Mouse (Mus musculus) thymus, postnatal 25 days (tissue): ENCODE measurements around the gene Arhgef17.

ENCODE experiments used
- DNase-seq: peaks from one replicate; pipeline ENCODE4 v3.0.0; 2022

Arhgef17 gene

DNA sequence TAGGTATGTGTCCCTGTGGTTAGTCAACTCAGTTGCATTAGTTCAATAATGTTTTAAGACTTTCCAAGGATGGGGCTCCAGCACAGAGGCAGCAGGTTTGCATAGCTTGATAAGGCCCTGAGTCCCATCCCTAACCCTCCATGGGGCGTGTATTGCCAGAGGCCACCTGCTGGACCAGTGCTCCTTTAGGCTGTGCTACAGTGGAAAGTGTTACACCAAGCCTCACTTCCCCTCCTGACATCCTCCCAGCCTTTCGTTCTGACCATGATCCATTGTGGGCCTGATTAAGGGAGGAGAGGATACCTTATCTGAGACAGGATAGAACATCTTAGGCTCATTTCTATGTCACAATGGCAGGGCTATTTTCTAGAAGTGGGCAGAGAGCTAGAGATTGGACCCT, 88.0 kb downstream of the Arhgef17 start:
- no peak for DNase-seq

- DNase-seq, result no peak
Measured at GRCm38 (mm10) chr7:100842175-100842574, 89.7 kb downstream of the Arhgef17 start.

- DNase-seq, result no peak
Measured at GRCm38 (mm10) chr7:100841608-100842007, 90.3 kb downstream of the Arhgef17 start.

GRCm38 (mm10) chr7:100840906-100841305, 91.0 kb downstream of the Arhgef17 start:
- no peak for DNase-seq

DNA sequence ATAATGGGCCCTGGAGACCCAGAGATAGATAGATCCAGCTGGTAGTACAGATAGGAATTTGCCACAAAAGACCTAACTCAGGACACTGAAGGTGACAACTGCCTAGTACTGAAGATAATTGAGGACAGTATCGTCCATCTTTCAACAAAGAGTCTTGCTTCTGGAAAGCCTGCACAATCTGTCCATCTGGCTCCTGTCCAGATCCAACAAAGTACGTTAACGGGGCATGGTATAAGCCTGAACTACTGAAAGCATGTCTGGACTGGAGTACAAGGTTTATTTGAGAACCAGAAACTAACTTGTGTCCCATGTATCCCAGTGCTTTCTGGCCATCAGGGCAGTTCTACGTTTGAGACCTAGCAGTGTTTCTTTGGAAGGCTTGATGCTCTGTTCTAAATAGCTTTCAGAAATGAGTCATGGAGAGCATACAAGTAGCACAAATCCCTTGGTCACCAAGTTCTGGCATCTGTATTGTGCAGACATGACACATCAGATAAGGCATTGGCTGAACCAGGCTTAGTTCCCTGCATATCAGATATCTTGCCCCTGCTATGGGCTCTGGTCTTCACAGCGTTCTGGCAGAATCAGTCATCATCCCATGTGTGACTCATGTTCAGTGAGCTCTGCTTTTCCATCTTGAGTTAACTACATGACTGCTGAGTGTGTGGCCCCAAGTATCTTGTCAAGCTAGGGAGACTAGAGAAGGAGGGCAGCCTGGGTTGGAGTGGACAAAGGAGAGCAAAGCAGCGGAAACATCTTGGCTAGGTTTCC, 92.1 kb downstream of the Arhgef17 start:
- no peak for DNase-seq

DNA sequence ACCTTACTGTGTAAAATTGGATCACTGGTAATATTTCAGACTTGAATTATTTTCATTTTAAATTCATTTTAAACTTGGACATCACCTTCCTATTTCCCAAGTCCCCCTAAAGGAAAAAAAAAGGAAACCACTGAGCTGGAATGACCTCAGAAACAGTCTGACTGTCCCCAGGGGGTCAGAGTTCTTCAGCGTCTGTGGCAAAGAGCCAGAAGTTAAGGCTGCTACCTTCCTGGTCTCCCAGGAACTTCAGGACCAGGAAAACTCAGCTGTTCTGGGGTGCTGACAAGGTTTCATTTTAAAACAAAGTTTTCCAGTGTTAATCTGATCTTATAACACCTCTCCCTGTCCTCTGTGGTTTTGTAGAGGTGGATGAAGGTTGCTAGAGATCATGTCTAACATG, 94.2 kb downstream of the Arhgef17 start:
- DNase-seq, result no peak

- no peak for DNase-seq
Measured at GRCm38 (mm10) chr7:100836657-100837056, 95.2 kb downstream of the Arhgef17 start.

DNA sequence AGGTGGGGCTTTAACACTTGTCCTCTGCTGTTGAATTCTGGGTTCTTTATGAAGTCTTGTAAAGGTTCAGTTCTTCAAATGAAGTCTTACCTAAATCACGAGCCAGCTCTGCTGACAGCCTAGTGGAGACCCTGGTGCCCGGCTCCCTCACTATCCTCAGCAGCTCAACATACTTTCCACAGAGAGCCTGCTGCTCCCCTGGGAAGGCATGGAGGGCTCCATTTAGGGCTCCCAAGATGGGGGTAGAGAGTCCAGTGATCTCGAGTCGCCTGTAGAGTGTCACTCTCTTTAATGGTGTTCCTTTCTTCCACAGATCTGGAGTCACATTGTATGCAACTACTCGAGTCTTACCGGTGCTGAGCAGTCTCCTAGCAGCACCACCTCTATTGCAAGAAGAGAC, 96.2 kb downstream of the Arhgef17 start:
- no peak for DNase-seq

GRCm38 (mm10) chr7:100835168-100835567, 96.7 kb downstream of the Arhgef17 start:
- DNase-seq, result no peak

DNA sequence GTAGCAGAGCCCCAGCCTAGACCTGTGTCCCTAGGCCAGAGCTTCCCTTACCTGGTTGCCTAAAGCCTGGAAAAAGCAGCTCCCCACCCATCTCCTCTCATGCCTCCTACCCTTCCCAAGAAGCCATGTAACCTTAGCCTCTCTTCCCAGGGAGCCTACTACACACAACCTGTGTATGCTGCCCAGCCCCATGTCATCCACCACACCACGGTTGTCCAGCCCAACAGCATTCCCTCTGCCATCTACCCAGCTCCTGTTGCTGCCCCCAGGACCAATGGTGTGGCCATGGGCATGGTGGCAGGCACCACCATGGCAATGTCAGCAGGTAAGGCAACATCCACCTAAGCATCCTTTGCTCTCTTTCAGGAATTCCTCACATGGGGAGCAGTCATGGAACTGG, 98.0 kb downstream of the Arhgef17 start:
- DNase-seq, result no peak

DNA sequence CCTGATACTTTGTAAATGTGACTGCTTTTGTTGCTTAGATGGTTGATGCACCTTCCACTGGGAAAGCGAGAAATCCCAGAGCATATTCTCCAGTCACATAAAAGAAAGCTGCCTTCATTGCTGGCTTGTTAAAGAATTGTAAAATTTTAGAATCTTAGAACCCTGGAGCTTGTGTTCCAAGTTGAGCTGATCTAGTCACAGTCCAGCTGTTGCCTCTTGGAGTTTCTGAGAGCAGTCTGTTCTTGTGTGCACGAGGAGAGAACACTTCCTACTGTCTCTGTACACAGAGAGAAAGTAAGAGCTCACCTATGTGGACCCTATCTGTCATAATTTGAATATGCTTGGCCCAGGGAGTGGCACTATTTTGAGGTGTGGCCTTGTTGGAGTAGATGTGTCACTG, 103.4 kb downstream of the Arhgef17 start:
- no peak for DNase-seq

DNA sequence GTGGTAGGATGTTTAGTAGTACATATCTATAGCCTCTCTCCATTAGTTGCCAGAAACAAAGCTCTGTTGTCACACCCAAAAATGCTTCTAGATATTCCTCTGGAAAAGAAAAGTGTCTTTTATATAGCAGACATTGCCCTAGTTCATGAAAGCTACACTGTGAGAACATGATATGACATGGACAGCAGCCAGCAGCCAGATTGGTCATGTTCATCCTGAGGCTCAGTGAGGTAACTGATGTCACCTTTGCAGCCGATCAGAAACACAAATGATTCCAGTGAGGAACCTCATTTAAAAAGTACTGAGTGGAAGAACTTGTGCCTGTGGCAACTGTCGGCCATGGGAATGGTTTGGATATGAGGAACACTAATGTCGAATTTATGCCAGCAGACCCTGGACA, 107.2 kb downstream of the Arhgef17 start:
- no peak for DNase-seq
